Mouse (Mus musculus) kidney, postnatal 14 days (tissue): ENCODE measurements at regions not wholly inside any gene's neighbourhood (a gene's known extent, or its start where the extent isn't known, plus 50 kb on each side); places are given as distances from the start of the nearest gene placed in this dataset.

ENCODE experiments used
- DNase-seq: peaks from one replicate; pipeline ENCODE4 v3.0.0; 2022; ENCODE audit warnings: mixed read lengths

DNA sequence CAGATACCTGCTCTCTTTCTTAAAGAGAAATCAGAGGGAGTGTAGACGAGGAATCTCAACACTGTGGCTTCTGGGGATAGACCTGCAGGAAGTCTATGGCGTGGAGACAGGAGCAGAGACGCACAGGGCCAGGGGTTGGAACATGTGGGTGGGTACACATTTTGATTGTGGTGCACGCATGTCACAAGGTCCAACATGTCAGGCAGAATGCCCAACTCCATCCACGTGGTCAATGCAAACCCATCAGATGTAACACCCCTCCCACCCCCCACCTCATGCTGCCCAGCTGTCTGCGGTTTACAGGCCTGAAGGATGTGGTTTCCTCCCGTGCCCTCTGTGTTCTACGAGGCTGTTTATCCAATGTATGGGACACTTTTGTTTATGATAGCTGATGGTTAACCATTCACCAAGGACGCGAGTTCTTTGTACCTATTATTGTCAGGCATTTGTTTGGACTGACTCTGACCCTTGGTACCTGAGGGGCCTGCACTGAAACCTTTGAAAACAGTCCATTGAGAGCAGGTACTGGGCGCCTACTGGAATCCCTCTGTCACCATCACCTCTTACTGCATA, 142.2 kb downstream of the Irs2 start:
- peak; percentile 52 for DNase-seq

- peak; percentile 27 for DNase-seq
Observed at GRCm38 (mm10) chr8:10865415-10865821, 142.8 kb downstream of the Irs2 start.

- no peak for DNase-seq
Observed at GRCm38 (mm10) chr8:10862442-10862841, 145.8 kb downstream of the Irs2 start.

GRCm38 (mm10) chr8:10860810-10861209, 147.4 kb downstream of the Irs2 start:
- DNase-seq = no peak

GRCm38 (mm10) chr8:10857874-10858273, 150.4 kb downstream of the Irs2 start:
- DNase-seq = no peak

DNA sequence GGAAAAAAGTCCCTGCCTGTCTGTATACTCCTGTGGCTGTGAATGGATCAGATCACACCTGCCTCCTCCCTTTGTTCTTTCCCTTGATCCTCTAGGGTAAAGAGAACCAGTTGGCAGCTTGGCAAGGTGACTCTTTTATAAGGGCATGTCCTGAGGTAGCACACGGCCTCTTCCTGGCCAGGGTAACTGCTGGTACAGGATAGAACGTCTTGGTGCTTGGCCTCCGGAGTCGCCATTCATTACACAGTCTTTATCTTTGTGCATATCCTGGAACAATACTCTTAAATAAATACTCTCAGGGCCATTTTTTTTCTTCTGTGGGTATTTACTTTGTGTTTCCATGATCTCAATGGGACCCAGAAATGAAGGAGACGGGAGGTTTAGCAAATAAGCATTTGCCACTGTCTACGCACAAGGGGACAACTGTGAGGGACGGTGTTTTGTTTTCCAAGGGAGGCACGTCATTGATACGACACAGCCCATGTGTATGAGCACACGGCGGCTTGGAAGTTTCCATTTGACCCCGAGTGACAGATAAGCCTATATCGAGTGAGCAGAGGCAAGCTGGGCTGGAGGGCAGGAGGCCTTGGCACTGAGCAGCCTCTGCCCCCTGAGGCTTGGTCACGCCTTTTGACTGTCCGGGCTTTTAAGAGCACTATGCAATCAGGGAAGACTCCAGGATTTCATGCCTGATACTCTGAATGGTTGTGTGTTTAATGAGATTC, 151.1 kb downstream of the Irs2 start:
- DNase-seq = no peak

DNA sequence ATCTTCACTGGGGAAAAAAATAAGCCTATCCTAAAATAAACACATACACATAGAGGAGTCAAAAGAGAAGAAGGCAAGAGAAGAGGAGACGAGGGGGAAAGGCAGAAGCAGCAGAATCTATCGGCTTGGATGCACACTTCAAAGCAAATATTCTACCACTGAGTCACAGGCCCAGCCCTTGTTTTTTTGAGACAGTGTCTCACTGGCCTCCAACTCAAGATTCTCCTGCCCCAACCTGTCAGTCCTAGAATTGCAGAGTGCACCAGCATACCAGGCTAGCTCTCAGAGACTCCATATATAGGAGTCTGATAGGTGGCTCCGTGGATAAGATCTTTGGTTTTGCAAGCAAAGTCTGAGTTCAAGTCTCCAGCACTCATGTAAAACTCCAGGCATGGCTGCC, 152.6 kb downstream of the Irs2 start:
- DNase-seq = no peak

DNA sequence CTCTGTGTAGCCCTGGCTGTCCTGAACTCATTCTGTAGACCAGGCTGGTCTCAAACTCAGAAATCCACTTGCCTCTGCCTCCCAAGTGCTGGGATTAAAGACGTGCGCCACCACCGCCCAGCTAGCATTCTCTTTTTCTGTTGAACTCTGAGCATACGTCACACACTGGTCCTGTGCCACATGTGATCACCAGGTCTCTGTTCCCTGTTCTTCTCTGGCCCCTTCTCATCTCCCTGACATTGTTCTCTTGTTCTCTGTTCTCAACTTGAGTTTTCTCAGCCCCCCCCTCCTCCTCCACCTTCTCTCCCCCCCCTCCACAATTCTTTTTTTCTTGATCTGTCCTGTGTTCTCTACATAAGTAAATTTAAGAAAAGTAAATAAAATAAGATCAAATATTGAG, 153.1 kb downstream of the Irs2 start:
- DNase-seq = no peak

DNA sequence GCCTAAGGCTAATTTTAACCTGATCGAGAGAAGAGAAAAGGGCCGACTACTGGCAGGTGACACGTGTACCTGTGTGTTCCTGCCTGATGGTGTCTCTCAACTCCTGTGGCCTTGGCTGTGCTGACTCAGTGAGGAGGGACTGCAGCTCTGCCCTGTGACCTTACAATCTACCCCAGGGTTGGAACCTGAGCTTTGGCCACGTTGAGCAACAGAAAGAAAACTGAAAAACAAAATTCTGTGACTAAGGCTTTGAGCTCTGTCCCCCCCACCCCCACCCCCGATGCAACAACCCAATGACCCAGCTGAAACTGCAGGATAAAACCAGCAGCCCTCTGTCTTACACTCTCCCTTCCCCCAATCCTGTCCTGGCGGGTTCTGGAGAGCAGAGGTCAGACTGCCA, 153.7 kb downstream of the Irs2 start:
- DNase-seq = peak; percentile 32

GRCm38 (mm10) chr8:10853901-10854300, 154.4 kb downstream of the Irs2 start:
- no peak for DNase-seq

GRCm38 (mm10) chr8:10849916-10850315, 158.3 kb downstream of the Irs2 start:
- no peak for DNase-seq

DNA sequence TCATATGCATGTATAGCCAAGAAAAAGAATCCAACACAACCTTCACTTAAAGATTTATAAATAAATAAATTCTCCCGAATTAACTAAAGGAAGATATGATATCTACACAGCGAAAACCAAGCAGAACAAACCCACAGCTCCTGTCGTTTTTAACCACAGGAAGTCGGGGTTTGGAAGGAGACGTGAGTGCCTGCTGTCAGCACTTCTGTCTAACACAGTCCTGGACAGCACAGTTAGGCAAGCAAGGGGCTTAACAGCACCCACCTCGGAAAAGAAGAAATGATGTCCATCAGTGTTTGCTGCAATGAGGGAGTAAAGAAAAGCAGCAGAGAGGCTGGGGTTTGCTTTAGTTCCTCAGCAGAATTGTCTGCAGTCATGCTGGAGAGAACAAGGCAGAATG, 162.7 kb downstream of the Irs2 start:
- no peak for DNase-seq

GRCm38 (mm10) chr8:10840853-10841531, 167.3 kb downstream of the Irs2 start:
- no peak for DNase-seq

DNA sequence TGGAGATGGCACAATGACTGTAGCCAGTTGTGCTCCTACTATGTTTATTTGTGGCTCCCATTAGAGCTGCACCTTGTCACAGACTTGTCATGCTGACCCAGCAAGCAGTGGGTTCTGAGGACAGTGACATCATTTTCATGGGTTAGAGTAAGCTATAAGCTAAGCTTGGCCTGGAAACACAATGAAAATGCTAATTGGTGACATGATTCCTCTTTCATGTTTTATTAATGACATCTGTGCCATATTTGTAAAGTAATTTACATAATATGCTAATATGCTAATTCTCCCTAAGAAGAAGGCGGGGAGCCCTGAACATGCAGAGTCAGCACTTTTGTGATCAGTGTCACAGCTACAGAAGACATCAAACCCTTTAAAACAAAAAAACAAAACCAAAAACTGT, 168.2 kb downstream of the Irs2 start:
- DNase-seq = no peak

GRCm38 (mm10) chr8:10835054-10835453, 173.2 kb downstream of the Irs2 start:
- no peak for DNase-seq

- DNase-seq = no peak
Observed at GRCm38 (mm10) chr8:10831864-10832263, 176.4 kb downstream of the Irs2 start.

DNA sequence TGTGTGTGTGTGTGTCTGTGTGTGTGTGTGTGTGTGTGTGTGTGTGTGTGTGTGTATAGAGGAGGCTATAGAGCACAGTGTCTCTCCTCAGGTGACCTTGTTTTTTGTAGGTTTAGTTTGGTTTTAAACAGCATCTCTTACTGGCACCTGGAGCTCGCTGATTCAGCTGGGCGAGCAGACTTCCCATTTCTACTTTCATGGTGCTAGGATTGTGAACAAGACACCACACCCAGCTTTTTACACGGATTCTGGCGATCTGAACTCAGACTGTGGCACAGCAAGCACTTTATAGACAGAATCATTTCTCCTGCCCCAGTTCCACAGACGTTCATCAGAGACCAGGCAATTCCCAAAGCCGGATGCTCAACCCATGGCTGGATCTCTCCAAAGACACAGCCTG, 177.0 kb downstream of the Irs2 start:
- no peak for DNase-seq

GRCm38 (mm10) chr8:10830835-10831234, 177.4 kb downstream of the Irs2 start:
- no peak for DNase-seq

- DNase-seq = no peak
Observed at GRCm38 (mm10) chr8:10828580-10828979, 179.7 kb downstream of the Irs2 start.

- DNase-seq = peak; percentile 29
Observed at GRCm38 (mm10) chr8:10827560-10827959, 180.7 kb downstream of the Irs2 start.

GRCm38 (mm10) chr8:10825981-10826380, 182.3 kb downstream of the Irs2 start:
- DNase-seq = no peak

DNA sequence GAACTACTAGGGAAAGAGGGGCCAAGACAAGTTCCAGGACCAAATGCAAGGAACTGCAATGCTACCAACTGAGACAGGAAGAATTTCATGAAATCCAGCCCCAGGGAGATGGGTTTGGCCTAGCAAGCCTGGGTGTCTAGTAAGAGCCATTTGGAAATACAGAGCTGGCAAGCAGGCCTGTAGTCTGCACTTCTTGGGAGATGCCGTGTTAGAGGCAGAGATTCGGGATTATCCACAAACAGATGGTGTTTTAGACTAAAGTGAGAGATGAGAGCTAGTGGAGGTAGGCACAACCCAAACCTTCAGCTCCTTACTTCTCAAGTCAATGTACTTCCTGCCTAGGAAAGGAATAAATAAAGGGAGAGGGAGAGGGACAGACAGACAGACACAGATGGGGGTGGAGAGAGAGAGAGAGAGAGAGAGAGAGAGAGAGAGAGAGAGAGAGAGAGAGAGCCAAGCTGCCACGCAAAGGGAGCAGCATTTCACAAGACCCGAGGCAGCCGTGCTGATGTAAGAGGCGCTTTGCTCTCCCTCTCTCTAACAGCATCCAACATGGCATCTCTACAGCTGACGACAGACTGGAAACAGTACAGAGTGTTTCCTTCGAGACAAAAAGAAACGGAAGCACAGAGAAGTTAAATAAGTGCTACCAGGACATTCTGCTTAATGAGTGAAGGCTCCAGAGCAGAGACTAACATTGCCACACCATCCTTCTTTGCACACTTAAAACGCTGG, 182.9 kb downstream of the Irs2 start:
- no peak for DNase-seq

- DNase-seq = no peak
Observed at GRCm38 (mm10) chr8:10821901-10822300, 186.4 kb downstream of the Irs2 start.

DNA sequence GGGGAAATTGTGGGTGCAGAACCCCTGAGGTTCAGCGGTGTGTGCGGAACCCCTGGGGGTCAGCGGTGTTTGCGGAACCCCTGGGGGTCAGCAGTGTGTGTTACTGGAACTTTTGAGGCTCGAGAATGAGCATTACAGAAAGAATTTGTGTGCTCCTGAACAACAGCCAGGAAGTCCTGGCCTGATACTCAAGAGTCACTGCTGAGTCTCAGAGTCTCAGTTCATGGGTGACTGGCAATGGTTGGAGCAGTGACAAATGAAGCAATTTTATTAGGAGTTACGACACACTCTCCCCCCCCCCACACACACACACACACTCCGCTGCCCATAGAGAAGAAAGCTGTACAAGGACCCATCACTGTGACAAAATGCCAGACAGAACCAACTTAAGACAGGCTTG, 193.8 kb downstream of the Irs2 start:
- DNase-seq = no peak
